Mouse (Mus musculus): Measurements from ENCODE around the gene S1pr4. TPM values are rescaled to one million over a fixed set of nuclear protein-coding genes. Genes with fewer than 3 reads are reported as not detected.

Gene S1pr4
- polyA plus RNA-seq, 1 experiment from 2014 or later = 0.24 TPM

GRCm38 (mm10) chr10:81518546-81518945, 18.6 kb upstream of the S1pr4 start:
- Histone ChIP-seq H3K4me1 (ENCODE audit: control insufficient read depth in 2 of 2, insufficient read depth in 2 of 2, low read length in 2 of 2) (peaks cover 2 to 4% of the 10 kb centered on the region in 2 experiments; a peak in 1 of 4 replicates), H3K9me3 (ENCODE audit: control insufficient read depth, low read length) (0 out of 2 replicates have a peak, but pooled peaks cover 3% of the 10 kb centered on the region), H3K4me2 (ENCODE audit: low read length) (no peak overlapping the region), H3K27ac (replicated peaks in 1 of 2; ENCODE audit: control insufficient read depth in 1 of 2, insufficient read depth in 1 of 2, low read depth in 2 of 2, low read length in 2 of 2) (no peak overlapping the region), H3K27me3 (ENCODE audit: control insufficient read depth, insufficient read depth, low read length) (no peaks in the 10 kb centered on the region), H3K4me3 (ENCODE audit: control insufficient read depth in 1 of 2, insufficient read depth in 1 of 2, low read depth in 1 of 2, low read length in 2 of 2) (no peak overlapping the region), H3K9ac (ENCODE audit: low read length) (no peak overlapping the region), H3K36me3 (ENCODE audit: control insufficient read depth, insufficient read depth, low read length) (no peaks in the 10 kb centered on the region)
- no peak for ATAC-seq (ENCODE audit: insufficient number of reproducible peaks, insufficient read depth, low FRiP score, low read depth)
- 14% methylated on average over 4 of the region's 4 CpGs for WGBS

GRCm38 (mm10) chr10:81517227-81517626, 17.3 kb upstream of the S1pr4 start:
- H3K9me3 ChIP-seq (ENCODE audit: control insufficient read depth, low read length) = 0 out of 2 replicates have a peak, but pooled peaks cover 4% of the 10 kb centered on the region
- H3K4me3 ChIP-seq (ENCODE audit: control insufficient read depth in 1 of 2, insufficient read depth in 1 of 2, low read depth in 1 of 2, low read length in 2 of 2) = no peak overlapping the region
- peaks cover 4% of the 10 kb centered on the region; the same call in 1 of the 2 replicates for H3K27me3 ChIP-seq (ENCODE audit: control insufficient read depth, insufficient read depth, low read length)
- no peaks in the 10 kb centered on the region for H3K36me3 ChIP-seq (ENCODE audit: control insufficient read depth, insufficient read depth, low read length)
- ATAC-seq (ENCODE audit: insufficient number of reproducible peaks, insufficient read depth, low FRiP score, low read depth) = no peak
- 0 out of 4 replicates have a peak, but pooled peaks cover 0 to 4% of the 10 kb centered on the region in 2 experiments for H3K4me1 ChIP-seq (ENCODE audit: control insufficient read depth in 2 of 2, insufficient read depth in 2 of 2, low read length in 2 of 2)
- 71% methylated on average over 8 of the region's 8 CpGs for WGBS
- H3K4me2 ChIP-seq (ENCODE audit: low read length) = no peak overlapping the region
- H3K9ac ChIP-seq (ENCODE audit: low read length) = no peak overlapping the region
- H3K27ac ChIP-seq (replicated peaks in 1 of 2; ENCODE audit: control insufficient read depth in 1 of 2, insufficient read depth in 1 of 2, low read depth in 2 of 2, low read length in 2 of 2) = no peak overlapping the region

- Histone ChIP-seq H3K4me2 (ENCODE audit: low read length) (no peak overlapping the region), H3K27ac (replicated peaks in 1 of 2; ENCODE audit: control insufficient read depth in 1 of 2, insufficient read depth in 1 of 2, low read depth in 2 of 2, low read length in 2 of 2) (no peak overlapping the region), H3K27me3 (ENCODE audit: control insufficient read depth, insufficient read depth, low read length) (peaks cover 12% of the 10 kb centered on the region), H3K36me3 (ENCODE audit: control insufficient read depth, insufficient read depth, low read length) (no peaks in the 10 kb centered on the region), H3K9ac (ENCODE audit: low read length) (no peak overlapping the region), H3K4me1 (ENCODE audit: control insufficient read depth in 2 of 2, insufficient read depth in 2 of 2, low read length in 2 of 2) (no peaks in the 10 kb centered on the region), H3K9me3 (ENCODE audit: control insufficient read depth, low read length) (0 out of 2 replicates have a peak, but pooled peaks cover 4% of the 10 kb centered on the region), H3K4me3 (ENCODE audit: control insufficient read depth in 1 of 2, insufficient read depth in 1 of 2, low read depth in 1 of 2, low read length in 2 of 2) (no peak overlapping the region)
- no peak for ATAC-seq (ENCODE audit: insufficient number of reproducible peaks, insufficient read depth, low FRiP score, low read depth)
- WGBS = 81% methylated on average over 5 of the region's 5 CpGs
These were observed 13.9 kb upstream of the S1pr4 start for GRCm38 (mm10) chr10:81513798-81514197.

- no peaks in the 10 kb centered on the region for H3K36me3 ChIP-seq (ENCODE audit: control insufficient read depth, insufficient read depth, low read length)
- peaks cover 12% of the 10 kb centered on the region for H3K27me3 ChIP-seq (ENCODE audit: control insufficient read depth, insufficient read depth, low read length)
- H3K9ac ChIP-seq (ENCODE audit: low read length) = no peak overlapping the region
- 76% methylated on average over 14 of the region's 14 CpGs for WGBS
- no peak overlapping the region for H3K4me2 ChIP-seq (ENCODE audit: low read length)
- ATAC-seq (ENCODE audit: insufficient number of reproducible peaks, insufficient read depth, low FRiP score, low read depth) = no peak
- no peaks in the 10 kb centered on the region for H3K4me1 ChIP-seq (ENCODE audit: control insufficient read depth in 2 of 2, insufficient read depth in 2 of 2, low read length in 2 of 2)
- no peak overlapping the region for H3K4me3 ChIP-seq (ENCODE audit: control insufficient read depth in 1 of 2, insufficient read depth in 1 of 2, low read depth in 1 of 2, low read length in 2 of 2)
- 0 out of 2 replicates have a peak, but pooled peaks cover 4% of the 10 kb centered on the region for H3K9me3 ChIP-seq (ENCODE audit: control insufficient read depth, low read length)
- no peak overlapping the region for H3K27ac ChIP-seq (replicated peaks in 1 of 2; ENCODE audit: control insufficient read depth in 1 of 2, insufficient read depth in 1 of 2, low read depth in 2 of 2, low read length in 2 of 2)
These were observed 10.4 kb upstream of the S1pr4 start for GRCm38 (mm10) chr10:81510246-81510810.

GRCm38 (mm10) chr10:81507691-81508489, 8.0 kb upstream of the S1pr4 start:
- Histone ChIP-seq H3K4me1 (ENCODE audit: control insufficient read depth in 2 of 2, insufficient read depth in 2 of 2, low read length in 2 of 2) (no peaks in the 10 kb centered on the region; a peak in 1 of 4 replicates), H3K27ac (replicated peaks in 1 of 2; ENCODE audit: control insufficient read depth in 1 of 2, insufficient read depth in 1 of 2, low read depth in 2 of 2, low read length in 2 of 2) (no peak overlapping the region), H3K4me2 (ENCODE audit: low read length) (no peak overlapping the region), H3K27me3 (ENCODE audit: control insufficient read depth, insufficient read depth, low read length) (peaks cover 22% of the 10 kb centered on the region), H3K4me3 (ENCODE audit: control insufficient read depth in 1 of 2, insufficient read depth in 1 of 2, low read depth in 1 of 2, low read length in 2 of 2) (no peak overlapping the region), H3K9ac (ENCODE audit: low read length) (no peak overlapping the region), H3K9me3 (ENCODE audit: control insufficient read depth, low read length) (no peaks in the 10 kb centered on the region), H3K36me3 (ENCODE audit: control insufficient read depth, insufficient read depth, low read length) (no peaks in the 10 kb centered on the region)
- 54% methylated on average over 13 of the region's 13 CpGs for WGBS
- ATAC-seq (ENCODE audit: insufficient number of reproducible peaks, insufficient read depth, low FRiP score, low read depth) = no peak

GRCm38 (mm10) chr10:81507095-81507494, 7.2 kb upstream of the S1pr4 start:
- no peak overlapping the region for H3K27ac ChIP-seq (replicated peaks in 1 of 2; ENCODE audit: control insufficient read depth in 1 of 2, insufficient read depth in 1 of 2, low read depth in 2 of 2, low read length in 2 of 2)
- no peaks in the 10 kb centered on the region; a peak in 1 of 4 replicates for H3K4me1 ChIP-seq (ENCODE audit: control insufficient read depth in 2 of 2, insufficient read depth in 2 of 2, low read length in 2 of 2)
- no peaks in the 10 kb centered on the region for H3K9me3 ChIP-seq (ENCODE audit: control insufficient read depth, low read length)
- 33% methylated on average over 6 of the region's 6 CpGs for WGBS
- no peak overlapping the region for H3K9ac ChIP-seq (ENCODE audit: low read length)
- no peak for ATAC-seq (ENCODE audit: insufficient number of reproducible peaks, insufficient read depth, low FRiP score, low read depth)
- H3K4me2 ChIP-seq (ENCODE audit: low read length) = no peak overlapping the region
- no peak overlapping the region for H3K4me3 ChIP-seq (ENCODE audit: control insufficient read depth in 1 of 2, insufficient read depth in 1 of 2, low read depth in 1 of 2, low read length in 2 of 2)
- H3K36me3 ChIP-seq (ENCODE audit: control insufficient read depth, insufficient read depth, low read length) = no peaks in the 10 kb centered on the region
- peaks cover 18% of the 10 kb centered on the region for H3K27me3 ChIP-seq (ENCODE audit: control insufficient read depth, insufficient read depth, low read length)

- H3K27ac ChIP-seq (replicated peaks in 1 of 2; ENCODE audit: control insufficient read depth in 1 of 2, insufficient read depth in 1 of 2, low read depth in 2 of 2, low read length in 2 of 2) = no peak overlapping the region
- H3K4me1 ChIP-seq (ENCODE audit: control insufficient read depth in 2 of 2, insufficient read depth in 2 of 2, low read length in 2 of 2) = no peaks in the 10 kb centered on the region; a peak in 1 of 4 replicates
- H3K4me2 ChIP-seq (ENCODE audit: low read length) = no peak overlapping the region
- H3K27me3 ChIP-seq (ENCODE audit: control insufficient read depth, insufficient read depth, low read length) = peaks cover 11% of the 10 kb centered on the region
- no peak overlapping the region for H3K9ac ChIP-seq (ENCODE audit: low read length)
- no peaks in the 10 kb centered on the region for H3K36me3 ChIP-seq (ENCODE audit: control insufficient read depth, insufficient read depth, low read length)
- ATAC-seq (ENCODE audit: insufficient number of reproducible peaks, insufficient read depth, low FRiP score, low read depth) = no peak
- 72% methylated on average over 15 of the region's 15 CpGs for WGBS
- no peak overlapping the region for H3K4me3 ChIP-seq (ENCODE audit: control insufficient read depth in 1 of 2, insufficient read depth in 1 of 2, low read depth in 1 of 2, low read length in 2 of 2)
- H3K9me3 ChIP-seq (ENCODE audit: control insufficient read depth, low read length) = no peaks in the 10 kb centered on the region
These were observed 5.2 kb upstream of the S1pr4 start for GRCm38 (mm10) chr10:81505016-81505664.
